Mouse (Mus musculus) spleen, adult 2 months (tissue): ENCODE results near the gene Tasp1.

Experiments
- CTCF ChIP-seq: fragments of 200-500 bp; IDR thresholded peaks from 2 replicates; pipeline ENCODE4 v1.5.1; 2011; ENCODE audit warnings: mild to moderate bottlenecking, inconsistent platforms; ENCODE audit not compliant: insufficient read depth, insufficient read length, insufficient replicate concordance; ENCODE audit errors: extremely low read depth
- POLR2A ChIP-seq: fragments of 200-500 bp; IDR thresholded peaks from 2 replicates; pipeline ENCODE4 v1.6.1; 2011; ENCODE audit warnings: low read depth, low read length, inconsistent platforms

DNA sequence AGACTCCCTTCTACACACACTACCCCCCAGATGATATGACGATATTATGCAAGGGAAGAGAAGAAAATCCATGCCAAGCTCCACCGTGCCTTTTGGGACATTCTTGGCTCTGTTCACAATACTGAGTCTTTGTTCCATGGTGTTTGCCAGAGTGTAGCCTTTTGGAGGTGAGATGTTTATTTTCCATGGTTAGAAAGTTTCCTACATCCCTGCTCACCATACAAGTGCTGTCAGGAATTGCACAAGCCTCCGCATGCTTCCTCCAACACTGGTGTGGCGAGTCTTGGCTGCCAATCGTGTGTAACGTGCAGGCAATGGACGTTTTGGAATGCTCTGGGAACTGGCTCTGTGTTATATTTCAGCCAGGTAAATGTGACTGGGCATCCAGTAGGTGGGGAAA is 262.6 kb downstream of the Tasp1 start:
- TF ChIP-seq CTCF (no peak), POLR2A (no peak)
